ENCODE assay signal across 8 mouse cellular contexts in the genomic region with DNA sequence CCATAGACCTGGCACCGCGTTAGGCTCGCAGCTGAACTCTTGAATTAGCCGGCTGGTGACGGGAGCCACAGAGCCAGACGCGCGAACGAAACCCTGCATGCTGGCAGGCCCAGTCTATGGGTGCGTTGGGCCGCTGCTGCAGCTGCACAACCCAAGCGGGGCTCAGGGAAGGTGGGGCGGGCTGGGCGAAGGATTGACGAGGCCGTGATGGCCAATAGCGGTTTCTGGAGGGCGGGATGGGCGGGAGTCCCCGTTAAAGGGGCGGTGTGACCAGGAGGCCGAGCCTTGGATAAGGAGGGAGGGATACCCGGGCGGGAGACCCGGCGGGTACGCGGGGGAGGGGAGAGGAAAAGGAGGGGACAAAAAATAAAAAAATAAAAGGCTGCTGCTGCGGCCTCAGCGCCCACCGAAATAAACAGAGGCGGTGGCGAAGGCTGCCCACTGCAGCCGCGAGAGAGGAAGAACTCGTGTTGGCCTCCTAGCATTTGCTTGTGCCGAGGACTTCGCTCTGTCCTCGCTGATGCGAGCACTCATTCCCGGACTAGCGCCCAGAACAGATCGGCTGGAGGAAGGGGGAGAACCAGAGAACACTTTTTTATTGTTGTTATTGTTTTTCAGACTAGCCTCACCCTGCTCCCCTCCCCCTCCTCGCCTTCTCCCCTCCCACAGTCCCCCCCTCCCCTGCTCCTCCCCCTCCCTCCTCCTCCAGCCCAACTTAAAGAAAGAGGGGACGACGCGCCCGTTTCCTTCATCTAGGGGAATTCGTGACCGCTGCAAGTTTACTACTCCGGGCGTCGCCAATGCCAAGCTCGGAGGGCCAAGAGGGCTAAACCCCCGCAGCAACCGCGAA. TPM values are rescaled to one million over a fixed set of nuclear protein-coding genes. Genes with fewer than 3 reads are reported as not detected.
DNase-seq lines count a peak whose midpoint lies in the region; ATAC-seq and TF ChIP-seq lines count a peak whose summit lies in the region.

No protein-coding gene starts in this region.

- peaks cover 96% of the 10 kb centered on the region for H3K27me3 ChIP-seq in heart, embryonic 14.5 days (ENCODE audit: control insufficient read depth, insufficient read depth, low read length)
- peaks cover 19% of the 10 kb centered on the region; the same call in 1 of the 2 replicates for H3K27me3 ChIP-seq in G1E (ENCODE audit: insufficient read depth, low read length)
- H3K27me3 ChIP-seq in hindbrain, embryonic 15.5 days: peaks cover 42% of the 10 kb centered on the region
- H3K27me3 ChIP-seq in midbrain, embryonic 15.5 days (replicated peaks): peaks cover 30% of the 10 kb centered on the region

- no peak for TF ChIP-seq CTCF in G1E (IDR thresholded peaks at IDR 0.05; ENCODE audit: low read depth, low read length)
- TF ChIP-seq CTCF in cortical plate, adult 2 months (IDR thresholded peaks at IDR 0.05; ENCODE audit: extremely low read depth, insufficient read depth, low read length): no peak

- H3K4me3 ChIP-seq in heart, embryonic 14.5 days (ENCODE audit: control insufficient read depth in 1 of 2, insufficient read depth in 1 of 2, low read depth in 1 of 2, low read length in 2 of 2): peak overlapping the region; percentile 18 to 50
- H3K4me3 ChIP-seq in G1E (ENCODE audit: low read depth, low read length): peak overlapping the region; percentile 18; the same call in 1 of the 2 replicates
- peak overlapping the region; percentile 23 for H3K4me3 ChIP-seq in cortical plate, adult 2 months (ENCODE audit: insufficient read depth, low read length)
- H3K4me3 ChIP-seq in hindbrain, embryonic 15.5 days: peak overlapping the region; percentile 55
- peak overlapping the region; percentile 48 for H3K4me3 ChIP-seq in midbrain, embryonic 15.5 days

- H3K9ac ChIP-seq in heart, embryonic 14.5 days (ENCODE audit: low read length): no peak overlapping the region
- peak overlapping the region; percentile 54 for H3K9ac ChIP-seq in hindbrain, embryonic 15.5 days
- peak overlapping the region; percentile 55 for H3K9ac ChIP-seq in midbrain, embryonic 15.5 days

- no peaks in the 10 kb centered on the region for H3K36me3 ChIP-seq in heart, embryonic 14.5 days (ENCODE audit: control insufficient read depth, insufficient read depth, low read length)
- H3K36me3 ChIP-seq in G1E (replicated peaks): no peaks in the 10 kb centered on the region
- no peaks in the 10 kb centered on the region for H3K36me3 ChIP-seq in hindbrain, embryonic 15.5 days
- H3K36me3 ChIP-seq in midbrain, embryonic 15.5 days (replicated peaks): no peaks in the 10 kb centered on the region

- peak overlapping the region; percentile 79 for H3K4me2 ChIP-seq in heart, embryonic 14.5 days (ENCODE audit: low read length)
- H3K4me2 ChIP-seq in hindbrain, embryonic 15.5 days: peak overlapping the region; percentile 55
- H3K4me2 ChIP-seq in midbrain, embryonic 15.5 days: peak overlapping the region; percentile 57

- no peaks in the 10 kb centered on the region for H3K9me3 ChIP-seq in heart, embryonic 14.5 days (ENCODE audit: control insufficient read depth, low read length)
- H3K9me3 ChIP-seq in G1E (replicated peaks): peaks cover 39% of the 10 kb centered on the region
- H3K9me3 ChIP-seq in hindbrain, embryonic 15.5 days: no peaks in the 10 kb centered on the region
- no peaks in the 10 kb centered on the region for H3K9me3 ChIP-seq in midbrain, embryonic 15.5 days

- 0 out of 2 replicates have a peak, but pooled peaks have one; percentile 43 for ATAC-seq in heart, embryonic 14.5 days (ENCODE audit: insufficient number of reproducible peaks, insufficient read depth, low FRiP score, low read depth)
- ATAC-seq in G1E (ENCODE audit: extremely low read depth, insufficient number of reproducible peaks, low FRiP score, poor library complexity, severe bottlenecking): no peak
- ATAC-seq in hindbrain, embryonic 15.5 days (ENCODE audit: low FRiP score, low read depth): peak; percentile 82
- ATAC-seq in midbrain, embryonic 15.5 days (replicated peaks): peak; percentile 83

- no peak for DNase-seq in heart, postnatal 25 days (ENCODE audit: low spot score)
- no peak for DNase-seq in G1E (ENCODE audit: low spot score)
- no peak for DNase-seq in thymus, postnatal 0 days (ENCODE audit: low spot score)
- DNase-seq in spleen, postnatal 10 days (ENCODE audit: low spot score in 2 of 2): no peak

- intact Hi-C loops in heart, postnatal 25 days (cut with DNase I): loop anchor here (10.0 kb wide), 1 partner anchor 289 kb away; the partner anchor contains the start of gene Clybl

- WGBS in heart, embryonic 14.5 days: under 1% methylated on average over 56 of the region's 57 CpGs
- 1% methylated on average over 57 of the region's 57 CpGs for WGBS in hindbrain, embryonic 15.5 days
- under 1% methylated on average over 56 of the region's 57 CpGs for WGBS in midbrain, embryonic 15.5 days

- no peak overlapping the region for H3K27ac ChIP-seq in heart, embryonic 14.5 days (replicated peaks in 1 of 2; ENCODE audit: control insufficient read depth in 1 of 2, insufficient read depth in 1 of 2, low read depth in 2 of 2, low read length in 2 of 2)
- peak overlapping the region; percentile 100 for H3K27ac ChIP-seq in cortical plate, adult 2 months (ENCODE audit: insufficient read depth, low read length)
- peak overlapping the region; percentile 97 for H3K27ac ChIP-seq in hindbrain, embryonic 15.5 days (replicated peaks)
- peak overlapping the region; percentile 96 for H3K27ac ChIP-seq in midbrain, embryonic 15.5 days

- H3K4me1 ChIP-seq in heart, embryonic 14.5 days (ENCODE audit: control insufficient read depth in 2 of 2, insufficient read depth in 2 of 2, low read length in 2 of 2): peaks cover 6 to 18% of the 10 kb centered on the region in 2 experiments; a peak in 3 of 4 replicates
- H3K4me1 ChIP-seq in G1E (ENCODE audit: insufficient read depth, low read depth, low read length): no peaks in the 10 kb centered on the region
- H3K4me1 ChIP-seq in cortical plate, adult 2 months (ENCODE audit: control insufficient read depth, insufficient read depth, low read length): no peaks in the 10 kb centered on the region
- peaks cover 15% of the 10 kb centered on the region for H3K4me1 ChIP-seq in hindbrain, embryonic 15.5 days (replicated peaks)
- H3K4me1 ChIP-seq in midbrain, embryonic 15.5 days: peaks cover 14% of the 10 kb centered on the region

- TF ChIP-seq POLR2A in cortical plate, adult 2 months (IDR thresholded peaks at IDR 0.05; ENCODE audit: extremely low read depth, insufficient read depth, low read length): peak; percentile 35; the same call in 1 of the 2 replicates

RNA-seq across cellular contexts. Expression of gene Zic2, which starts 1.0 kb away (rescaled TPM):
- polyA plus RNA-seq in heart, embryonic 14.5 days (2014; fragmentation: Nextera tagmentation; extraction: Ambion mirVana): not detected in 2 replicates
- not detected for total RNA-seq in heart, postnatal 25 days (2021)
- total RNA-seq in G1E (2014; fragmentation: Nextera tagmentation) (not detected in 2 replicates), G1E (2017) (0.16 TPM in 1 of 2 replicates, not detected in the other)
- polyA plus RNA-seq in G1E (2012): not detected in 2 replicates
- 11.1 and 11.9 TPM in 2 replicates for polyA plus RNA-seq in cortical plate, adult 2 months (2012; rRNA removed)
- polyA plus RNA-seq in hindbrain, embryonic 15.5 days (2015; fragmentation: Nextera tagmentation; extraction: Ambion mirVana): 11.6 and 12.9 TPM in 2 replicates
- 9.6 and 9.9 TPM in 2 replicates for polyA plus RNA-seq in midbrain, embryonic 15.5 days (2015; fragmentation: Nextera tagmentation; extraction: Ambion mirVana)
- polyA plus RNA-seq in thymus, postnatal 0 days (2015; fragmentation: Nextera tagmentation; extraction: Ambion mirVana): not detected in 2 replicates

RNA-seq across cellular contexts. Expression of gene Zic5, which starts 8.8 kb away (rescaled TPM):
- 0.05 and 0.09 TPM in 2 replicates for polyA plus RNA-seq in heart, embryonic 14.5 days (2014; fragmentation: Nextera tagmentation; extraction: Ambion mirVana)
- total RNA-seq in heart, postnatal 25 days (2021): not detected
- total RNA-seq in G1E (2014; fragmentation: Nextera tagmentation) (not detected in 2 replicates), G1E (2017) (0.05 TPM in 1 of 2 replicates, not detected in the other)
- polyA plus RNA-seq in G1E (2012): not detected in 2 replicates
- 2.8 and 3.3 TPM in 2 replicates for polyA plus RNA-seq in cortical plate, adult 2 months (2012; rRNA removed)
- 13.8 and 17.9 TPM in 2 replicates for polyA plus RNA-seq in hindbrain, embryonic 15.5 days (2015; fragmentation: Nextera tagmentation; extraction: Ambion mirVana)
- 13.0 and 14.0 TPM in 2 replicates for polyA plus RNA-seq in midbrain, embryonic 15.5 days (2015; fragmentation: Nextera tagmentation; extraction: Ambion mirVana)
- polyA plus RNA-seq in thymus, postnatal 0 days (2015; fragmentation: Nextera tagmentation; extraction: Ambion mirVana): not detected in 2 replicates

RNA-seq across cellular contexts. Expression of gene Gm10837, which starts 16.1 kb away (rescaled TPM):
- not detected in 2 replicates for polyA plus RNA-seq in heart, embryonic 14.5 days (2014; fragmentation: Nextera tagmentation; extraction: Ambion mirVana)
- total RNA-seq in heart, postnatal 25 days (2021): not detected
- total RNA-seq in G1E (2014; fragmentation: Nextera tagmentation): not detected in 2 replicates
- total RNA-seq in G1E (2017): 0.11 TPM in 1 of 2 replicates, not detected in the other
- polyA plus RNA-seq in G1E (2012): not detected in 2 replicates
- 0.08 TPM in 1 of 2 replicates, not detected in the other for polyA plus RNA-seq in cortical plate, adult 2 months (2012; rRNA removed)
- 0.50 and 0.64 TPM in 2 replicates for polyA plus RNA-seq in hindbrain, embryonic 15.5 days (2015; fragmentation: Nextera tagmentation; extraction: Ambion mirVana)
- polyA plus RNA-seq in midbrain, embryonic 15.5 days (2015; fragmentation: Nextera tagmentation; extraction: Ambion mirVana): 0.51 and 0.77 TPM in 2 replicates
- not detected in 2 replicates for polyA plus RNA-seq in thymus, postnatal 0 days (2015; fragmentation: Nextera tagmentation; extraction: Ambion mirVana)

RNA-seq across cellular contexts. Expression of gene Gm5089, which starts 23.4 kb away (rescaled TPM):
- not detected in 2 replicates for polyA plus RNA-seq in heart, embryonic 14.5 days (2014; fragmentation: Nextera tagmentation; extraction: Ambion mirVana)
- total RNA-seq in heart, postnatal 25 days (2021): not detected
- total RNA-seq in G1E (2014; fragmentation: Nextera tagmentation) (not detected in 2 replicates), G1E (2017) (0.05 TPM in 1 of 2 replicates, not detected in the other)
- polyA plus RNA-seq in G1E (2012): not detected in 2 replicates
- polyA plus RNA-seq in cortical plate, adult 2 months (2012; rRNA removed): 0.13 and 0.17 TPM in 2 replicates
- 2.4 and 2.7 TPM in 2 replicates for polyA plus RNA-seq in hindbrain, embryonic 15.5 days (2015; fragmentation: Nextera tagmentation; extraction: Ambion mirVana)
- 0.91 and 1.1 TPM in 2 replicates for polyA plus RNA-seq in midbrain, embryonic 15.5 days (2015; fragmentation: Nextera tagmentation; extraction: Ambion mirVana)
- not detected in 2 replicates for polyA plus RNA-seq in thymus, postnatal 0 days (2015; fragmentation: Nextera tagmentation; extraction: Ambion mirVana)

RNA-seq across cellular contexts. Expression of gene Pcca, which starts 59.9 kb away (rescaled TPM):
- 28.2 and 28.9 TPM in 2 replicates for polyA plus RNA-seq in heart, embryonic 14.5 days (2014; fragmentation: Nextera tagmentation; extraction: Ambion mirVana)
- total RNA-seq in heart, postnatal 25 days (2021): 10 to 100 TPM; 78.0 to 90.8 TPM
- total RNA-seq in G1E (2014; fragmentation: Nextera tagmentation): 67.0 and 79.4 TPM in 2 replicates
- 42.7 and 65.8 TPM in 2 replicates for total RNA-seq in G1E (2017)
- 15.3 and 17.4 TPM in 2 replicates for polyA plus RNA-seq in G1E (2012)
- polyA plus RNA-seq in cortical plate, adult 2 months (2012; rRNA removed): 34.9 and 39.2 TPM in 2 replicates
- 29.0 and 30.2 TPM in 2 replicates for polyA plus RNA-seq in hindbrain, embryonic 15.5 days (2015; fragmentation: Nextera tagmentation; extraction: Ambion mirVana)
- polyA plus RNA-seq in midbrain, embryonic 15.5 days (2015; fragmentation: Nextera tagmentation; extraction: Ambion mirVana): 26.7 and 27.0 TPM in 2 replicates
- 14.9 and 15.6 TPM in 2 replicates for polyA plus RNA-seq in thymus, postnatal 0 days (2015; fragmentation: Nextera tagmentation; extraction: Ambion mirVana)

Comparison
In these comparisons a context has a peak if more than half of its experiments do, and no peak if none do; other contexts are left out.
1. H3K27ac ChIP-seq: peak in cortical plate, adult 2 months (single experiment), hindbrain, embryonic 15.5 days (single experiment) and midbrain, embryonic 15.5 days (single experiment); none in heart, embryonic 14.5 days (0 of 2).
2. RNA of gene Zic2, which starts 1.0 kb away (polyA plus RNA-seq): 11.6 to 12.9 TPM in hindbrain, embryonic 15.5 days, 11.1 to 11.9 TPM in cortical plate, adult 2 months and 9.6 to 9.9 TPM in midbrain, embryonic 15.5 days; not detected in thymus, postnatal 0 days, not detected in heart, embryonic 14.5 days and not detected in G1E; every median in the first group is over 10 times any median in the second.
3. Peak in every context shown above with its lines, with median percentiles within 50 percentile points of each other: H3K4me2 ChIP-seq and H3K4me3 ChIP-seq.